Mouse (Mus musculus) limb, embryonic 14.5 days (tissue): Measurements from ENCODE around the gene Arhgef26. TPM values are rescaled to one million over a fixed set of nuclear protein-coding genes. Genes with fewer than 3 reads are reported as not detected.

Experiments used
- ATAC-seq: fragments of 200-750 bp; cut with Nextera tagmentation; 2 replicates; pipeline ENCODE4 v1.8.0; 2017; ENCODE audit warnings: low read depth, moderate number of reproducible peaks, moderate TSS enrichment; ENCODE audit not compliant: low FRiP score
- DNase-seq: peaks from one replicate; pipeline ENCODE4 v3.0.0-alpha.2; 2015; ENCODE audit warnings: low spot score
- H3K27ac ChIP-seq: fragments of 300-500 bp; sonication (generic); replicated peaks from 2 replicates; pipeline ENCODE4 v1.5.1; 2014; ENCODE audit warnings: low read depth, mild to moderate bottlenecking, low read length, moderate library complexity, mixed read lengths
- H3K27me3 ChIP-seq: fragments of 300-500 bp; sonication (generic); 2 replicates; pipeline ENCODE4 v1.6.1; 2014; ENCODE audit warnings: low read length, mixed read lengths; ENCODE audit not compliant: control insufficient read depth, insufficient read depth
- H3K36me3 ChIP-seq: fragments of 300-500 bp; sonication (generic); 2 replicates; pipeline ENCODE4 v1.6.1; 2014; ENCODE audit warnings: mild to moderate bottlenecking, low read length, moderate library complexity, mixed read lengths; ENCODE audit not compliant: control insufficient read depth, insufficient read depth
- H3K4me1 ChIP-seq: fragments of 300-500 bp; sonication (generic); 2 replicates; pipeline ENCODE4 v1.6.1; 2014; ENCODE audit warnings: antibody characterized with exemption, low read length, mixed read lengths; ENCODE audit not compliant: control insufficient read depth, insufficient read depth
- H3K4me2 ChIP-seq: fragments of 300-500 bp; sonication (generic); replicated peaks from 2 replicates; pipeline ENCODE4 v1.6.1; 2014; ENCODE audit warnings: low read depth, mild to moderate bottlenecking, low read length, moderate library complexity; ENCODE audit not compliant: severe bottlenecking
- H3K4me3 ChIP-seq: fragments of 300-500 bp; sonication (generic); replicated peaks from 2 replicates; pipeline ENCODE4 v1.5.1; 2014; ENCODE audit warnings: low read length
- H3K9ac ChIP-seq: fragments of 300-500 bp; sonication (generic); 2 replicates; pipeline ENCODE4 v1.6.1; 2014; ENCODE audit warnings: mild to moderate bottlenecking, low read depth, low read length, moderate library complexity; ENCODE audit not compliant: severe bottlenecking
- H3K9me3 ChIP-seq: fragments of 300-500 bp; sonication (generic); 2 replicates; pipeline ENCODE4 v1.6.1; 2016; ENCODE audit warnings: low read length; ENCODE audit not compliant: control insufficient read depth
- POLR2A ChIP-seq: fragments of 200-500 bp; IDR thresholded peaks from 2 replicates; pipeline ENCODE4 v1.8.0; 2012; ENCODE audit warnings: inconsistent platforms, mild to moderate bottlenecking, moderate library complexity, borderline replicate concordance; ENCODE audit not compliant: insufficient read depth, insufficient read length; ENCODE audit errors: extremely low read depth
- WGBS: fragments of 180-500 bp; shearing (Covaris S2); extraction: QIAGEN DNeasy Blood & Tissue Kit; methylation state at CpG from one replicate; pipeline ENCODE4 v1.1.7; 2014; 5-methylcytosine and 5-hydroxymethylcytosine counted together
- polyA plus RNA-seq, 2 experiments: library from polyadenylated mRNA; depleted of rRNA in 1 of 2; stranded (reverse) in 1 of 2; unstranded in 1 of 2; fragments of >200 nt; fragmentation: Nextera tagmentation in 1 of 2; extraction: Ambion mirVana in 1 of 2; gene quantifications; 2 replicates each; pipeline versions ENCODE4 v1.2.1 to v1.2.3; 2012 to 2014

Gene Arhgef26
- polyA plus RNA-seq, 2 experiments: 6.2 to 6.3 TPM

GRCm38 (mm10) chr3:62399826-62400746 is 61.9 kb downstream of the Arhgef26 start:
- Histone ChIP-seq H3K9me3 (no peaks in the 10 kb centered on the region), H3K36me3 (no peaks in the 10 kb centered on the region), H3K4me2 (no peak overlapping the region), H3K4me3 (no peak overlapping the region), H3K27ac (no peak overlapping the region), H3K4me1 (peaks cover 26% of the 10 kb centered on the region), H3K9ac (no peak overlapping the region), H3K27me3 (no peaks in the 10 kb centered on the region)
- TF ChIP-seq POLR2A: no peak
- ATAC-seq (no peak), DNase-seq (no peak)
- WGBS: 79% methylated on average over 12 of the region's 12 CpGs

- Histone ChIP-seq H3K36me3 (no peaks in the 10 kb centered on the region), H3K4me3 (no peak overlapping the region), H3K4me2 (no peak overlapping the region), H3K9me3 (no peaks in the 10 kb centered on the region), H3K27ac (no peak overlapping the region), H3K9ac (no peak overlapping the region), H3K27me3 (no peaks in the 10 kb centered on the region), H3K4me1 (peaks cover 9% of the 10 kb centered on the region)
- no peak for DNase-seq
- no peak for TF ChIP-seq POLR2A
- ATAC-seq: no peak
- 84% methylated on average over 2 of the region's 2 CpGs for WGBS
Observed at GRCm38 (mm10) chr3:62402466-62402865, 64.3 kb downstream of the Arhgef26 start.

- 84% methylated on average over 7 of the region's 7 CpGs for WGBS
- Histone ChIP-seq H3K36me3 (no peaks in the 10 kb centered on the region), H3K4me2 (no peak overlapping the region), H3K9ac (no peak overlapping the region), H3K27ac (no peak overlapping the region), H3K9me3 (no peaks in the 10 kb centered on the region), H3K4me3 (no peak overlapping the region), H3K27me3 (no peaks in the 10 kb centered on the region), H3K4me1 (no peaks in the 10 kb centered on the region)
- DNase-seq (no peak), ATAC-seq (no peak)
- no peak for TF ChIP-seq POLR2A
Observed at GRCm38 (mm10) chr3:62404477-62405246, 66.5 kb downstream of the Arhgef26 start.

- ATAC-seq (no peak), DNase-seq (no peak)
- TF ChIP-seq POLR2A: no peak
- no peaks in the 10 kb centered on the region for H3K36me3 ChIP-seq
- H3K4me2 ChIP-seq: no peak overlapping the region
- H3K4me3 ChIP-seq: no peak overlapping the region
- H3K9me3 ChIP-seq: no peaks in the 10 kb centered on the region
- H3K9ac ChIP-seq: no peak overlapping the region
- WGBS: 42% methylated on average over 8 of the region's 8 CpGs
- H3K27ac ChIP-seq: no peak overlapping the region
- H3K27me3 ChIP-seq: no peaks in the 10 kb centered on the region
- H3K4me1 ChIP-seq: no peaks in the 10 kb centered on the region
Observed at GRCm38 (mm10) chr3:62409555-62410182, 71.5 kb downstream of the Arhgef26 start.

- ATAC-seq: no peak
- DNase-seq: no peak
- Histone ChIP-seq H3K4me1 (no peaks in the 10 kb centered on the region), H3K27me3 (no peaks in the 10 kb centered on the region), H3K27ac (no peak overlapping the region), H3K4me2 (no peak overlapping the region), H3K4me3 (no peak overlapping the region), H3K9ac (no peak overlapping the region), H3K36me3 (no peaks in the 10 kb centered on the region), H3K9me3 (no peaks in the 10 kb centered on the region)
- 81% methylated on average over 4 of the region's 4 CpGs for WGBS
- no peak for TF ChIP-seq POLR2A
Observed at GRCm38 (mm10) chr3:62410491-62410890, 72.3 kb downstream of the Arhgef26 start.
